Mouse (Mus musculus) left cerebral cortex, adult 9 months (tissue): ENCODE measurements around the gene Itga6.
A peak's percentile ranks its signal among the peaks of the same experiment; 100 is the strongest.

Experiments
- DNase-seq, 2 experiments: peaks; one replicate each; pipeline ENCODE4 v3.0.0; 2022; ENCODE audit warnings: low spot score in 2 of 2

Itga6 gene

GRCm38 (mm10) chr2:71801691-71802090 is 56.3 kb downstream of the Itga6 start:
- no peak for DNase-seq

GRCm38 (mm10) chr2:71802131-71802530 is 56.7 kb downstream of the Itga6 start:
- no peak for DNase-seq

GRCm38 (mm10) chr2:71805120-71805519 is 59.7 kb downstream of the Itga6 start:
- DNase-seq = no peak

GRCm38 (mm10) chr2:71805611-71806567 is 60.5 kb downstream of the Itga6 start:
- no peak for DNase-seq

GRCm38 (mm10) chr2:71809289-71809860 is 64.0 kb downstream of the Itga6 start:
- DNase-seq = no peak

GRCm38 (mm10) chr2:71810010-71810409 is 64.6 kb downstream of the Itga6 start:
- DNase-seq = no peak

- DNase-seq = no peak
Observed at GRCm38 (mm10) chr2:71810906-71811305, 65.5 kb downstream of the Itga6 start.

- peak; percentile 56 to 95 for DNase-seq
Observed at GRCm38 (mm10) chr2:71812221-71813021, 67.0 kb downstream of the Itga6 start.

GRCm38 (mm10) chr2:71813022-71813358 is 67.6 kb downstream of the Itga6 start:
- no peak for DNase-seq

- DNase-seq = no peak
Observed at GRCm38 (mm10) chr2:71813371-71813770, 68.0 kb downstream of the Itga6 start.

GRCm38 (mm10) chr2:71814016-71814415 is 68.6 kb downstream of the Itga6 start:
- peak in 1 of 2 experiments; percentile 15 for DNase-seq

GRCm38 (mm10) chr2:71815279-71815678 is 69.9 kb downstream of the Itga6 start:
- DNase-seq = no peak

GRCm38 (mm10) chr2:71816391-71817041 is 71.1 kb downstream of the Itga6 start:
- no peak for DNase-seq

GRCm38 (mm10) chr2:71824146-71824545 is 78.7 kb downstream of the Itga6 start:
- DNase-seq = no peak

GRCm38 (mm10) chr2:71827711-71828110 is 82.3 kb downstream of the Itga6 start:
- no peak for DNase-seq

- DNase-seq = no peak
Observed at GRCm38 (mm10) chr2:71828928-71829327, 83.5 kb downstream of the Itga6 start.

GRCm38 (mm10) chr2:71833626-71834025 is 88.2 kb downstream of the Itga6 start:
- no peak for DNase-seq

GRCm38 (mm10) chr2:71834371-71834770 is 89.0 kb downstream of the Itga6 start:
- no peak for DNase-seq

GRCm38 (mm10) chr2:71835556-71835955 is 90.1 kb downstream of the Itga6 start:
- DNase-seq = no peak

GRCm38 (mm10) chr2:71836232-71836631 is 90.8 kb downstream of the Itga6 start:
- DNase-seq = no peak

GRCm38 (mm10) chr2:71837261-71837660 is 91.8 kb downstream of the Itga6 start:
- DNase-seq = no peak

- peak in 1 of 2 experiments; percentile 66 for DNase-seq
Observed at GRCm38 (mm10) chr2:71837791-71838190, 92.4 kb downstream of the Itga6 start.
